In the genomic region with DNA sequence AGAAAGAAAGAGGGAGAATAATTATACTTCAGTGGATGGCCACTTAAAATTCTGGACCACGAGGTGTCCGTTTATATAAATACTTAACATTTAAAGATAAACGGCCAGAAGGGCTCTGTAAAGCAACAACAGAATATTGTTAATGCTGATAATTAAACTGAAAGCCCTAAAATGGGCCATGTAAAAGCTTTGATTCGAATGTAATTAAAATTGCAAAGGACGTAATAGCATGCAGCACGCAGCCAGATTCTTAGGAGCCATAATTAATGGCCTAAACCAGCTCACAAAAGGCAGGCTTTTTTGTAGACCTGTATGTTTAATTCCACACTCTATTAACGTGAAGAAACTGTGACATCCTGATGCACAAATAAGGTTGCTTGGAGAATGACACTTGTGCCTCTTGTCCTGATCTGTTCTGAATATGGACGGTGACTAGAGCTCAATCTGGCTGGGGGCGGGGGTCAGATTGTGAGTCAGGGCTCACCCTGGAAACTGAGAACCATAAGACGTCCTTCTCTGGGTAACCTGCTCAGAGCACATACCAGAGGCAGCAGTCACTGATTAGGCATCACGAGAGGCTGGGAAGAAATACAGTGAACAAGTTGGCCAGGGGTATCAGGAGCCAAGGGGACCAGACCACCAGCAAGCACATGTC, we compare ENCODE assay signal across 29 mouse cellular contexts.
A peak's percentile ranks its signal among the peaks of the same experiment; 100 is the strongest.
DNase-seq lines count a peak whose midpoint lies in the region; ATAC-seq and TF ChIP-seq lines count a peak whose summit lies in the region.
"Had no signal": no experiment of that assay in that cellular context is flagged by ENCODE, and none has a peak within 500 bp of the region (broad histone marks: within the 10 kb centered on the region; RNA-seq: fewer than 3 reads in every experiment).

No protein-coding gene starts in this region.

- H3K9ac ChIP-seq in midbrain, embryonic 15.5 days, result no peak overlapping the region
- H3K9ac ChIP-seq in midbrain, postnatal 0 days (replicated peaks; ENCODE audit: low read length, poor library complexity, severe bottlenecking), result no peak overlapping the region
- no peak overlapping the region for H3K9ac ChIP-seq in forebrain, embryonic 16.5 days (replicated peaks; ENCODE audit: low read depth, low read length)
- no peak overlapping the region for H3K9ac ChIP-seq in midbrain, embryonic 16.5 days (ENCODE audit: low read depth, low read length)
- H3K9ac ChIP-seq: embryonic facial prominence, embryonic 13.5 days; limb, embryonic 12.5 days; liver, embryonic 15.5 days; lung, embryonic 14.5 days; midbrain, embryonic 12.5 days had no signal

- no peaks in the 10 kb centered on the region for H3K36me3 ChIP-seq in midbrain, embryonic 15.5 days (replicated peaks)
- H3K36me3 ChIP-seq in midbrain, postnatal 0 days (ENCODE audit: insufficient read depth, low read length), result no peaks in the 10 kb centered on the region
- H3K36me3 ChIP-seq in forebrain, embryonic 16.5 days (ENCODE audit: control insufficient read depth, insufficient read depth), result no peaks in the 10 kb centered on the region
- no peaks in the 10 kb centered on the region for H3K36me3 ChIP-seq in midbrain, embryonic 16.5 days (ENCODE audit: control insufficient read depth, insufficient read depth, low read length)
- H3K36me3 ChIP-seq: embryonic facial prominence, embryonic 13.5 days; limb, embryonic 12.5 days; liver, embryonic 15.5 days; midbrain, embryonic 12.5 days had no signal

- TF ChIP-seq CTCF in midbrain, postnatal 0 days (IDR thresholded peaks at IDR 0.05), result no peak

- H3K4me1 ChIP-seq in midbrain, embryonic 15.5 days, result no peaks in the 10 kb centered on the region
- no peaks in the 10 kb centered on the region for H3K4me1 ChIP-seq in midbrain, postnatal 0 days (ENCODE audit: insufficient read depth, low read length)
- no peaks in the 10 kb centered on the region for H3K4me1 ChIP-seq in forebrain, embryonic 16.5 days (replicated peaks; ENCODE audit: control insufficient read depth, insufficient read depth, low read length)
- no peaks in the 10 kb centered on the region for H3K4me1 ChIP-seq in midbrain, embryonic 16.5 days (ENCODE audit: control insufficient read depth, insufficient read depth, low read length)
- H3K4me1 ChIP-seq: embryonic facial prominence, embryonic 13.5 days; limb, embryonic 12.5 days; liver, embryonic 15.5 days; midbrain, embryonic 12.5 days had no signal

- 38% methylated on average over 11 of the region's 11 CpGs for WGBS in midbrain, embryonic 15.5 days
- WGBS in midbrain, postnatal 0 days, result 42% methylated on average over 11 of the region's 11 CpGs
- WGBS in forebrain, embryonic 16.5 days, result 9% methylated on average over 11 of the region's 11 CpGs
- 39% methylated on average over 11 of the region's 11 CpGs for WGBS in midbrain, embryonic 16.5 days

- no peaks in the 10 kb centered on the region for H3K27me3 ChIP-seq in midbrain, embryonic 15.5 days (replicated peaks)
- H3K27me3 ChIP-seq in midbrain, postnatal 0 days (ENCODE audit: insufficient read depth, low read length), result no peaks in the 10 kb centered on the region
- H3K27me3 ChIP-seq in forebrain, embryonic 16.5 days (replicated peaks; ENCODE audit: control insufficient read depth, insufficient read depth, low read length), result peaks cover 52% of the 10 kb centered on the region
- H3K27me3 ChIP-seq in midbrain, embryonic 16.5 days (ENCODE audit: control insufficient read depth, insufficient read depth, low read depth, low read length), result no peaks in the 10 kb centered on the region
- H3K27me3 ChIP-seq: embryonic facial prominence, embryonic 13.5 days; limb, embryonic 12.5 days; liver, embryonic 15.5 days had no signal

- peak; percentile 5 for DNase-seq in heart, adult 11 months
- DNase-seq in heart, postnatal 25 days (ENCODE audit: low spot score), result no peak
- DNase-seq in midbrain, postnatal 0 days (ENCODE audit: low spot score), result no peak
- no peak for DNase-seq in lung, postnatal 36 days
- DNase-seq: adrenal gland, postnatal 14 days; cerebellum, adult 18-20 months; cerebellum, postnatal 10 days; gastrocnemius, postnatal 14 days; heart, adult 18-20 months; heart, postnatal 4 days; kidney, adult 11 months; kidney, postnatal 14 days; lung, embryonic 14.5 days; lung, postnatal 14 days; right cerebral cortex, adult 18-20 months; spleen, adult 18-20 months; thymus, postnatal 14 days had no signal

- intact Hi-C loops in heart, postnatal 25 days (cut with DNase I), result no loop called here

- no peak overlapping the region for H3K4me3 ChIP-seq in midbrain, embryonic 15.5 days
- no peak overlapping the region for H3K4me3 ChIP-seq in midbrain, postnatal 0 days (ENCODE audit: low read depth, low read length)
- no peak overlapping the region for H3K4me3 ChIP-seq in forebrain, embryonic 16.5 days (replicated peaks; ENCODE audit: low read length)
- no peak overlapping the region for H3K4me3 ChIP-seq in midbrain, embryonic 16.5 days (ENCODE audit: low read depth, low read length)
- H3K4me3 ChIP-seq: embryonic facial prominence, embryonic 13.5 days; left cerebral cortex, adult 2 months; limb, embryonic 12.5 days; liver, embryonic 15.5 days; midbrain, embryonic 12.5 days; myocyte had no signal

- peak overlapping the region; percentile 61; the same call in 1 of the 2 replicates for H3K27ac ChIP-seq in midbrain, embryonic 15.5 days
- H3K27ac ChIP-seq in midbrain, postnatal 0 days (ENCODE audit: low read depth, low read length), result no peak overlapping the region
- no peak overlapping the region for H3K27ac ChIP-seq in forebrain, embryonic 16.5 days (ENCODE audit: low read length)
- H3K27ac ChIP-seq in midbrain, embryonic 16.5 days (ENCODE audit: low read length), result 0 out of 2 replicates have a peak overlapping the region, but pooled peaks have one; percentile 32
- H3K27ac ChIP-seq: embryonic facial prominence, embryonic 13.5 days; left cerebral cortex, adult 2 months; limb, embryonic 12.5 days; liver, embryonic 15.5 days; midbrain, embryonic 12.5 days had no signal

- H3K9me3 ChIP-seq in midbrain, embryonic 15.5 days, result no peaks in the 10 kb centered on the region
- H3K9me3 ChIP-seq in midbrain, postnatal 0 days (ENCODE audit: low read length), result no peaks in the 10 kb centered on the region
- H3K9me3 ChIP-seq in forebrain, embryonic 16.5 days (ENCODE audit: control insufficient read depth, low read length), result no peaks in the 10 kb centered on the region
- no peaks in the 10 kb centered on the region; the same call in 1 of the 2 replicates for H3K9me3 ChIP-seq in midbrain, embryonic 16.5 days (replicated peaks; ENCODE audit: control insufficient read depth, low read length, poor library complexity, severe bottlenecking)
- H3K9me3 ChIP-seq: embryonic facial prominence, embryonic 13.5 days; limb, embryonic 12.5 days; liver, embryonic 15.5 days; midbrain, embryonic 12.5 days had no signal

- no peak overlapping the region for H3K4me2 ChIP-seq in midbrain, embryonic 15.5 days
- H3K4me2 ChIP-seq in midbrain, postnatal 0 days (ENCODE audit: low read depth, low read length, poor library complexity, severe bottlenecking), result no peak overlapping the region
- no peak overlapping the region for H3K4me2 ChIP-seq in forebrain, embryonic 16.5 days (ENCODE audit: low read length)
- no peak overlapping the region for H3K4me2 ChIP-seq in midbrain, embryonic 16.5 days (ENCODE audit: low read length)
- H3K4me2 ChIP-seq: embryonic facial prominence, embryonic 13.5 days; heart, embryonic 11.5 days; limb, embryonic 12.5 days; liver, embryonic 15.5 days; lung, embryonic 14.5 days; midbrain, embryonic 12.5 days had no signal

- no peak for ATAC-seq in midbrain, embryonic 15.5 days (replicated peaks)
- no peak for ATAC-seq in midbrain, postnatal 0 days (ENCODE audit: low FRiP score)
- ATAC-seq in forebrain, embryonic 16.5 days, result peak; percentile 69
- no peak for ATAC-seq in midbrain, embryonic 16.5 days
- ATAC-seq: CD4-positive, CD25-positive, alpha-beta regulatory T cell, adult 4 months; inflammation-experienced regulatory T-cells, adult 6 months had no signal

Comparison
In these comparisons a context has a peak if more than half of its experiments do, and no peak if none do; other contexts are left out.
1. H3K27ac ChIP-seq: peak in midbrain, embryonic 15.5 days (single experiment) and midbrain, embryonic 16.5 days (single experiment); none in midbrain, postnatal 0 days (single experiment) and forebrain, embryonic 16.5 days (single experiment).